Mouse (Mus musculus) regulatory T cell (primary cell): ENCODE data around the gene Snx1.

Source experiments
- in situ Hi-C: fragments of 300-600 bp; cut with MboI, MseI; formaldehyde crosslinking; loops from one replicate; pipeline ENCODE4 v1.15.1; 2025; ENCODE audit warnings: high pct_unique_total_duplicates

Snx1 gene

DNA sequence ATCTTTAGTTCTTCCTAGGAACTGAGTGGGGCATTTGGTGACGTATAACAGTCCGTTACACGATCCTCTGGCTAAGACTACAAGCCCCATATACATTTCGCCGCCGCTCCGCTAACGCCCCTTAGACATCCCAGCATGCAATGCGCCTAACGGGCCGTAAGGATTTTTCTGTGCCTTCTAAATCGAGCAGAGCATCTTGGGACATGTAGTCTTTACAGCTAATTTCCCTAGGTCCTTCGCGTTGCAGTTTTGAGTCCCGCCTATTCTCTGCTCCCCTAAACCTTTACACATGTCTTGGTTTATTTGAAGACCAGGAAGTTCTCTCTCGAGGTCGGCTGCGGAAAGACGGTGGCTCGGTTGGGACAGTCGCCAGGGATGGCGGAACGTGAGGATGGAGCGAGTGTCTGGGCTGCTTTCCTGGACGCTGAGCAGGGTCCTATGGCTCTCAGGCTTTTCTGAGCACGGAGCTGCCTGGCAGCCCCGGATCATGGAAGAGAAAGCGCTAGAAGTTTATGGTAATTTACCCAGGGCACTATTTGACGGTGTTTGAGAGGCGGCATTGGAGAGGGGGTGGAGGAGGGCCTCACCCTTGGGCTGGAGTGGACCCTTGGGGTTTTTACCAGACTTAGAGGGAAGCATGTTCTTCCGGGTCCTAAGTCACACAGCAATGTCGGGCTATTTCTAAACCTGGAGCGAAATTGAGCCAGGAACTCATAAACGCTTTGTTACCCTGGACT lies at the start of gene Snx1, which contains the start of gene Ciao2a:
TSS of gene Snx1 (minus strand) at position 132 of the 737 bp plus-strand sequence.
TSS of gene Ciao2a (plus strand) at position 156 of the 737 bp plus-strand sequence.
- in situ Hi-C loops = no loop called here

DNA sequence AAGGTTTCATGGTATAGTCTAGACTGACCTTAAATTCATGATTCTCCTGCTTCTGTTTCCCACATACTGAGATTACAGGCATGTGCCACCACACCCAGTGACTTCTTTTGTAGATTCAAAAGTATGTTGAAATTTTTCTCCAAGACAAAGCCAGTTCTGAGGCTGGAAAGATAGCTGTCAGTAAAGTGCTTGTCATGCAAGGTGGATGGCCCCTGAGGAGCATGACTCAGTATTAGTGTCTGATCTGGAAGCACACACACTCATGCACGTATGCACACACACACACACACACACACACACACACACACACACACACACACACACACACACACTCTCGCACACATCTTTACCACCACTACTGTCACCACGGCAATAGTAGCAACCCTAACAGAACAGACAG lies 48.6 kb upstream of the Snx1 start:
- in situ Hi-C loops = no loop called here

DNA sequence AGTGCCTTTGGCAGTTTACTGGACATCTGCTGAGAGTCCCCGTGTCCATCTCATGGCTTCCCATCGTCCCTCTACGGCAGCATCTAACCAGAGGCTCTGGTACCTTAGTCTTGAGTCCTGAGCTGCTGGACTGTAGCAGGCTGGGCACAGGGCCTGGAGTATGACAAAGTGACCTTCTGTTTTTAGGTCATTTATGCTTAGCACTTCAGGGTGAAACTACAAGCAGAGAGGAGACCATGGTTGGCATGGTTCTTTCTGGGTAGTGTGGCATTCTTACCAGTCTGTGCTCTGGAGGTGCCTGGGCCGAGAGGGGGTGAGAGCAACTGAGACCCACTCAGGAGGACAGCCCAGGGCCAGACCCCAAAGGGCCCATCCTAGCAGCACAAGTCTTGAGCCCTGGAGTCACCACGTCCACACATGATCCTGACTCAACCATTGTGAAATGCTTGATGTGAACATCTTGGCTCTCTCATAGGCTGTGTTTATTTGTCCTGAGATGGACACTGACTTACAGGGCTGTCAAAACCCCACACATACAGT lies 47.0 kb upstream of the Snx1 start:
- in situ Hi-C loops = no loop called here

DNA sequence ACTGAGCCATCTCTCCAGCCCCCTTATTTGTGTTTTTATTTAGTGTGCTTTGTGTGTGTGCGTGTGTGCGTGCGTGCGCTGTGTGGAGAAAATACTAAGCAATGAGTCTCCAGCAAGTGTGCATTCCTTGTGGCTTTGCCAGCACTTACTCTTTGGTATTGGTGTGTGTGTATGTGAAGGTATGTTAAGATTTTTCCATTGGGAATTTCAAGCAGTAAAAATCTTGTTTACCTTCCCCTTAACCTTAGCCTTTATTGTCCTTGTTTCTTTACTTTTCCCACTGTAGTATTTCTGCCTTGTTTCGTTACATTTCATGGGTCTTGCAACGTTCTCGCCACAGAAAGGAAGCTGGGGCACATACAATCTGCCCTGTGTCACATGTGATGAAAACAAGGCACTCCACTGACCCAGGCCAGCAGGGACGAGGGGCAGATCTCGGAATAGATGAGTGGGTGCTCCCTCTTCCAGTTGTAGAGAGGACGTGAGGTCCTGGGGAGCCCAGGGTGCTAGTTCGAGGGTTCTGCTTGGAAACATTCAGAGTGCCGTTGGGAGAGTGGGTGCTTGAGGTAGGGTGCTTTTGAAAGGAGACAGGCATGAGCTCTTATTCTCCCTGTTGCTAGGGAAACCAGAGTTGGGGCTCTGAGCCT lies 45.0 kb upstream of the Snx1 start:
- in situ Hi-C loops = no loop called here

DNA sequence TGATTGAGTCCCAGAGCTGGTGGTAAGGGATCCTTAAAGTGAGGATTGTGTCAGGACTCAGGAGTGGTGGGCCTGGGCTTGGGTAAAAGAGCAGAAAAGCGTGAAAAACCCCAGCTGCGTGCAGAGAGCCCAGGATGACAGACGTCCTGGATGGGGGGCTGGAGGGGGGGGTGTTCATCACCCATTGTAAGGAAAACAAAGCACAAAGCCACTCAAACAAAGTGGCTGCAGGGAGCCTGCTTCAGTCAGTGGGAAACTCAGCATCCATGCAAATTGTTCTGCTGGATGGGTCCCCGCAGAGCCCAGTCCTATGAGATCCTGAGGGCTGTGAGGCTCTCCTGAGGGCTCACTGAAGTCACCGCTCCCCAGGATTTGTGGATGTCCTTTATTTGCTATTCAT lies 44.1 kb upstream of the Snx1 start:
- in situ Hi-C loops = no loop called here

DNA sequence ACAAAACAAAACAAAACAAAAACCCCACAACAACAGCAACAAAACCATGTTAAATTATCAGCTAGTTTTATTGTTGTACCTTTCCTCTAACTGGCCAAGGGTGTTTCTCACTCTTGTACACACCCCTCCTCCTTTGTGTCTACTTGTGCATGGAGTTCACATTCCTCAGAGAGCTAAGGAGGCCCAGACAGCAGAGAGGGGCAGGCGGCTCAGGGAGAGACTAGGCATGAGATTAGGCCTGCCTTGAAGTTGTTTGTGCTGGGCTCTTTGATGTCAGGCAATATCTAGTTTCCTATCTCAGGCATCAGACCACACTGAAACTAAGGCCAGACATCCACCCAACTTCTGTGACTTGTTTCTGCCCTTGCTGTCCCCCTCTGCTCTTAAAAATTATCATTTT lies 41.8 kb upstream of the Snx1 start:
- in situ Hi-C loops = no loop called here

DNA sequence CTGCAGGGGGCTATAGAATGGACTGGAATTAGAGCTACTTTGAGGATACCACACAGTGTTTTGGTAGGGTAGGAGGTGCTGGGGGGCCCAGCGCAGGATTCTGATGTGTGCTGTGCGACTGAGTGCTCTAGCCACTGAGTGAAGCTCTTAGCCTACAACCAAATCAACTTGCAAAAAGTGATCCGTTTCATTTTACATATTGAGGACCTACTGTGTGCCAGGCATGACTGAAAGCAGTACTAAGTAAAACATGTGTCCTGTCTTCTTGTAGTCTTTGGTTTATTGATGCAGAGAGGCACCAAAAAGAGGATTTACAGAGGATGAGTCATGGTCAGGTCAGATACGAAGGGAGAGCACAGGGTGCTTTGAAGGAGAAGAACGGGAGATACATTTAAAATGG lies 40.8 kb upstream of the Snx1 start:
- in situ Hi-C loops = no loop called here

DNA sequence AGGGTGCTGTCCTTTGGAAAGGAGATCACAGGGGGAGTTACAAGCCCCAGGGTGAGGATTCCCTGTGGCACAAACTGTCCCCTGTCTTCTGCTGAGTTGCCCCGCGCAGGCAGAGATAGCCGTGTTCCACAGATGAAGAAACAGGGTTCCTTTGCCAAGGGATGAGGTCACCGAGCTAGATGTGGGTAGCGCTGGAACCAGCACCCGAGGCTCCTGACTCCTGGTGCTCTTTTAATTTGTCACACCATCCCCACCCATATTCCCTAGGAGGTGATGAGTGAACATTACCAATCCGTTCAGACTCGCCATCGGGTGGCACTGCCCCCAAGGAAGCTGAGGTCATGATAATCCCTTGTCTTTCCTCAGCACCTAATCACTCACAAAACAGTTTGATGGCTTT lies 36.6 kb upstream of the Snx1 start:
- in situ Hi-C loops = no loop called here

DNA sequence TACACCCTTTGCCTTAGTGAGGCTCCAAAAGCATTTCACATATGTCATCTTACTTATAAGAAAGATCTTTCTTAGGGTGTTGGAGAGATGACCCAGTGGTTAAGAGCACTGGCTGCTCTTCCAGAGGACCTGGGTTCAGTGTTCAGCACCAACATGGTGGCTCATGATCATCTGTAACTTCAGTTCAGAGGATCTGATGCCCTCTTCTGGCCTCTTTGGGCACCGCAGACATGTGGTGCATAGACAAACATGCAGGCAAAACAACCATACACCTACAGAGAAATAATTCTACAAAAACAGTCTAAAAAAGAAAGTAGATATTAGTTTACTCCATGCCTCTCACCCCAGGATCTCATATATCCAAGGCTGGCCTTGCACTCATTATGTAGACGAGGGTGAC lies 33.8 kb upstream of the Snx1 start:
- in situ Hi-C loops = no loop called here

DNA sequence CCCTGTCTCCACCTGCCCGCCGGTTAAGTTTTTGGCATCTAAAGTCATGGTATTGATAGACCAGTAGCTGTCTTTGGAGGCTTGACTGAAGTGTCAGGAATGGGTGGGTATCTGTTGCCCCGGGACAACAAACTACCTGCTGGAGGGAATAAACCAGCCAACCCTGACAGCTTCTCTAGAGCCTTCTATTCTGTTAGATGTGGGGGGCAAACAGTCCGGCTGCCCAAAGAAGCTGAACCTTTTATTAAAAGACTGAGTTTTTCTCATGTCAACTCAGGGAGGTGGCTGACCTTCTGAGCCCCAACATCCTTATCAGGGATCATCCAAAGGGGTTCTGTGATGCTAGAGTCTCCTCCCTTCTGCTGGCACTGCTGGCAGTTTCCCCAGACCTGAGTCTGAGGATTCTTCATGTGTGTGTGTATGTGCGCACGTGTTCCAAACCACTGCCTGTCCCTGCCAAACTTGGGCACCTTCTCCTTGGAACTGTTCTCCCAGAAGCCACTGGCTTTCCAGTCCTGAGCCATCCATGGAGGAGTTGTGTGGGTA lies 32.6 kb upstream of the Snx1 start:
- in situ Hi-C loops = no loop called here

DNA sequence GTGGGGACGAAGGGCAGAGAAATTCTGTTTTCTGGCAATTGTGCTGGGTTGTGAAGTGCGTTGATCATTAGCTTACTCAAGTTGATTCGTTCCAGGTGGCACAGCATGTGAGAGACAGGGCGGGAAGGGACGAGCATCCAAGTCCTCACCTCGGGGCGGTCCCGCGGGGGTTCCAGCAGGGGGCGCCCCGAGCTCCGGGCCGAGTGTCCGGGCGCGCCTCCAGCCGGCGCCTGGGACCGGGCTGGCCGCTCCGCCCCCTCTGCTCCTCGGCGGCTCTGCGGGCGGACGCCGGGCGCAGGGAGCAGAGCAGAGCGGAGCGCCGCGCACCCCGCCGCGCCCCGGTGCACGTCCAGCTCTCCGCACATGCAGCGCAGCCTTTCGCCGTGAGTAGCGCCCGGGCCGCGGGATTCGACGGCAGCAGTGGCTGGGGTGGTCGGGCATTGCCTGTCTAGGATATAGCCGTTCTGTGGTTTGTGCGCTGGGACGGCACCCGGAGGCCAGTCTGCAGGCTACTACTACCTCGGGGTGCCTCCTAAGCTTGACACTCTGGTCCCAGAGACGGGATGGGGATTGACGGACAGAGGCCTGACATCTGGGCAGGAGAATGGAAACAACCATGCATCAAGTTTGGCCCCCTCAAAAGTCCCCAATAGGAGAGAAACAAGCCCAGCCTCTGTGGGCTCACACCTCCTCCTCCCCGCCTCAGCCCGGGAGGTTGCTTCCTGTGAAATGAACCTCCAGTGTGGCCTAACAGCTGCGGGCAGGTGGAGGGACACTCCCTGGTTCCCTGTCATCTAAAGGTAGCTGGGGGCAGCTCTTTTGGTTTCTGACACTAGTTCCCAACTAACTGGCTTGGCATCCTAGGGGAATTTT lies 31.8 kb upstream of the Snx1 start, which contains the start of gene Dapk2:
TSS of gene Dapk2 (plus strand) at position 266 of the 873 bp plus-strand sequence.
- in situ Hi-C loops = no loop called here

DNA sequence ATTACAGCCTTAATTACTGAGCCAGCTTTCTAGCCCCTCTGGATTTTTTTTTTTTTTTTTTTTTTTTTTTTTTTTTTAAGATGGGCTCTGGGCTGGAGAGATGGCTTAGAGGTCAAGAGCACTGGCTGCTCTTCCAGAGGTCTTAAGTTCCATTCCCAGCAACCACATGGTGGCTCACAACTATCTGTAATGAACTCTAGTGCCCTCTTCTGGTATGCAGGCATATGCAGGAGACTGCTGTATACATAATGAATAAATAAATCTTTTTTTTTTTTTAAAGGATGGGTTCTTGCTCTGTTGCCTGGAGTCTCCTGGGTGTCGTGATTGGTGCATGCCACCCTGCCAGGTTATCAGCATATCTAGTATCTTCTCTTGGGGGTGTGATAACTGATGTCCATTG lies 29.1 kb upstream of the Snx1 start:
- in situ Hi-C loops = no loop called here

DNA sequence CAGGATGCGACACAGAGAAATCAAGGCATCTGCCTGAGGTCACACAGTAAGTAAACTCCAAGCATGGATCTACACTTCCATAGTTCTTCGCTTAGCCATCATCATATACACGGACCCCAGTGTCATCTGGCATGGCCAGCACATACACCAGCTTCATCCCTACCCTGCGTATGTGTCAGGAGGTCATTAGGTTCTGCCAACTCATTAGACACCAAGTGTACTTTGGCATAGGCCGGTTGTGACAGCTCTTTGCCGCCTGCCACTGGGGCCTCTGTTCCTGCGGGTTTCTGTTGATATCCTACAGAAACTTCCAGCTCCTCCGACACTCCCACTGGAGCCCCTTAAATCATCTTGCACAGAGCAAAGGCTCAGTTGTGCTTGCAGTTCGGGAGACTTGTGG lies 27.6 kb upstream of the Snx1 start:
- in situ Hi-C loops = no loop called here

DNA sequence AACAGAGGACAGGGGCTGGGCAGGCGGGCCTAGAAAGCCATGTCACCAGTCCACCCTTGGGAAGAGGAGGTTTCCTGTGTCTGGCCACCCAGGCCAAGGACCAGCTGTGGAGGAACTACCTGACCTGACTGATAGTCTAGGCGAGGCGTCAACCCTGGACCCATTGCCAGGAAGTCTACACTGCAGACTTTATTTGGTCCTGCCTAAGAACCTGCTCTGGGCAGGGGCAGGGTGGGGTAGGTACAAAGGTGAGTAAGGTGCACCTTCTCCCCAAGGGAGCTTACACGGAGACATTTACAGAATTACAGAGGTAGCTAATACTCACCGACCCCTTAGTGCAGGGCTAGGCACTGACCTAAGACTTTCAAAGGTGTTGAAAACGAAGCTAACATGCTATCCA lies 27.2 kb upstream of the Snx1 start:
- in situ Hi-C loops = no loop called here

DNA sequence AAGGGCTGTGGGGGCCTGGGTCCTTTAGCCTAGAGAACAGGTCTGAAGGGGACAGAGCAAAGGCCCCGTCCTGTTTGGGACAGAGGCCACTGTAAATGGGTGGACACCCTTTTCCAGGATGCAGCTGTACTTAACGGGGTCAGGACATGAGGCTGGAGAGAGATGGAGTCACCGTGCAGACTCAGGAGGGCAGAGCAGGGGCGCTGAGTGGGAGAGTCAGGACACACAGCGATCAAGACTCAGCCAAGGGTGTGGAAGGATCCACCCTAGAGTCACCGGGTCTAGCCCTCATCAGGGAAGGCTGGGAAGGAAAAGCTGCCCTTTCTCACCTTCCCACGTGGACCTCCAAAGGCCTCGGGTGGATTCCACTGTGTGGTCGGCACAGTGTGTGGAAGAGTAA lies 25.6 kb upstream of the Snx1 start:
- in situ Hi-C loops = no loop called here

DNA sequence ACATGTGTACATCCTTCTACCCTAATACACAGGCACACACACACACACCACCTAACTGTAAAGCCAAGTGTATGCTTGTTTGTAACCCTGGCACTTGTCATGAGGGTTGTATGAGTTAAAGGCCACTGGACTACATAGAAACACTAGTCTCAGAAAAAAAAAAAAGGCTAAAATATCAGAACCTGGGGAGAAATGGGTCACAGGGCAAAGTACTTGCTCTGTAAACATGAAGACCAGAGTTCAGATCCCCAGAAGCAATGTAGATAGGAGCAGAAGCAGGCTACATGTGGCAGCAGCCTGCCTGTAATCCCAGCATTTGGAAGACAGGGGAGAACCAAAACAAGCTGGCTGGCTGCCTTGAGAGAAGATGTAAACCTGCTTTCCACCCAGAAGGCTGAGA lies 19.8 kb upstream of the Snx1 start:
- in situ Hi-C loops = no loop called here

DNA sequence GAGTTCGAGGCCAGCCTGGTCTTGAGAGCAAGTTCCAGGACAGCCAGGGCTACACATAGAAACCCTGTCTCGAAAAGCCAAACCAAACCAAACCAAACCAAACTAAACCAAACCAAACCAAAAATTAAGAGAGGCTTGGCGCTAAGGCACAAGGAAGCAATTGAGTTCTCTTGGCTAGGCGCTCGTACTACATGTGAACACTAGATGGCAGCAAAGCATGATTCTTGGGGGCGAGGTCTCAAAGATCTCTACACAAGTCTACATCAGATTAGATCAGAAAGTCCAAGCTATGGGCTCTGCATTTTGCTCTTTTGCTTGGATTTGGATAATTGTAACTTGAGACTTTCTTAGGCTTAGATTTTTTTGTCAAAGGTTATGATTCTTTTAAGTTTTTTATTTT lies 17.9 kb upstream of the Snx1 start:
- in situ Hi-C loops = no loop called here

DNA sequence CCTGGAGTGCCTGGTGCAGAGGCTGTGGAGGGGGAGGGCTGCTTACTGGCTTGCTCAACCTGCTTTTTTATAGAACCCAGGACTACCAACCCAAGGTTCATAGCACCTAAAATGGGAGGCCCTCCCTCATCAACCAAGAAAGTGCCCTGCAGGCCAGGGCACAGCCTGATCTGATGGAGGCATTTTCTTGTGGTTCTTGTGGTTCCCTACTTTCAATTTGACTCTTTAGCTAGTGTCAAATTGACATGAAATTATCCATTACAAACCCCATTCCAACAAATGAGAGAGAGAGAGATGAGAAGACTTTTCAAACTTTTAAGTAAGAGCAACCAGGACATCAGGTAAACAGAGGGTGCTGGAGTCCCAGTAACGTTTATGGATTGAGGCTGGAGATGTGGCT lies 15.9 kb upstream of the Snx1 start:
- in situ Hi-C loops = no loop called here

DNA sequence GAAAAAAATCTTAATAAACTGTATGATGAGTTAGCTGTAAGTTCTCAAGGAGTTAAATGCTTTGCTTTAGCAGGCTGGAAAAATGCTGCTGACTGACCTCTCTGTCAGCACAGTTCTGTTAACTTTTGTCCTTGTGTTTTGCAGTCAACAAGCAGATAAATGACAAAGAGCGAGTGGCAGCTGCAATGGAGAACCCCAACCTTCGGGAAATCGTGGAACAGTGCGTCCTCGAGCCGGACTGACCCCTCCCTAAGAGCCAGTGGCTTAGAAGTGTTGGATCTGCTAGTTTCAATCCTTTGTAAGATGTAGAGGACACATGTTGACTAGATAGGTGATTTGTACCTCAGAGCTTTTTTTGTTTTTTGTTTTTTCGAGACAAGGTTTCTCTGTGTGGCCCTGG lies 11.8 kb upstream of the Snx1 start:
- in situ Hi-C loops = no loop called here

DNA sequence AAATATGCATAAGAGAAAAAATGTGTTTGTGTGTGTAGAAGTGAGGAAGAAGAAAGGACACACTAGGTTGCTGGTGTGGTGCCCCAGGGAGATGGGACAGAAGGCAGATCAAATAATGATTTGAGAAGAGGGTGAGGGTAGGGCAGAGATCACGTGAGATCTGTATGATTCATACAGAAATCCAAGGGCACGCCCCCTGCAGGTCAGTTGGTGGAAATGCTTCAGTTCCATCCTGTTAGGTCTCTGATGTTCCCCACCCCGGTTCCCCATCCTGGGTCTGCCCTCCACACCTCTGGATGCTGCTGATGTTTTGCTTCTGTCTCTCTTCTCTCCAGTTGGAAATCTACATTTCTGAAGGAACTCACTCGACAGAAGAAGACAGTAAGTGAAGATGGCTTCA lies 9.6 kb upstream of the Snx1 start:
- in situ Hi-C loops = no loop called here

DNA sequence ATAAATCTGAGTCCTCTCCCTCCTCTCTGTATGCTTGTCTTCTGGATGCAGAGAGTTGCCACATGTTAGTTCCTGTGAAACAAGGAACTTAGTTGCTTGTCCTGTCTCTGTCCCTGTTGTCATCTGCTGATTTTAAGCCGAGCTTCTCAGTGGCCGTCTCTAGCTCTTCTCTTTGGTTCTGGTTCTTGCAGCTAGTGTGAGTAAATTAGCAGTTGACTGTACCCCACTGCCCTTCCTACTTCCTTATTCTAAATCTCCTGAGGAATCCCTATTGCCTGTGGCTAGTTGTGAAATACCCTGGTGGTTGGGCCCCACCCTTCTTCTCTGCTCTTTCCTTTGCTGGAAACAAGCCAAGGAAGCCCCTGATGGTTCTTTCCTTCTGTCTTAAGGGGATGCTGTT lies 5.1 kb upstream of the Snx1 start:
- in situ Hi-C loops = no loop called here

DNA sequence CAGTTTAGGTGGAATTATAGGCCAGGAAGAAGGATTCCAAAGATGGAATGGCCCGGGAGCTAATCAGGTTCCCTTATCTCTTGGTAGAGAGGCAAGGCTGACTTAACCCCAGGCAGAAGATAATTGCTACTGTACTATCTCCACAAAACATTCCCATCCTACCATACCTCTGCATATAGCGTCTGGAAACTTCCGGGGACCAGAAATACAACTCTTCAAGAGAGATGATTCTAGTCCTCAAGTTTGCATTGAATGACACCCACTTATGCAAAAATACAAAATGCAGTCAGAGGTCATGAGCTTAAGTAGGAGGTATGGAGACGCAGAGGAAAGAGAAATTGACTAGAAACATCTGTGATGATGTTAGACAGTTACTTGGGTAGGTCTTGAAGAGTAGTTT lies 1.5 kb upstream of the Snx1 start:
- in situ Hi-C loops = no loop called here
